Mouse (Mus musculus) bone marrow, adult 2 months (tissue): ENCODE data around the gene Hdac10.

Experiments
- CTCF ChIP-seq: fragments of 200-500 bp; IDR thresholded peaks from 2 replicates; pipeline ENCODE4 v1.5.1; 2011; ENCODE audit warnings: low read length, control low read depth; ENCODE audit not compliant: control insufficient read depth, insufficient read depth
- POLR2A ChIP-seq: fragments of 200-500 bp; IDR thresholded peaks from 2 replicates; pipeline ENCODE4 v1.6.1; 2011; ENCODE audit warnings: low read depth, mild to moderate bottlenecking, control low read depth, low read length, borderline replicate concordance; ENCODE audit not compliant: control insufficient read depth

DNA sequence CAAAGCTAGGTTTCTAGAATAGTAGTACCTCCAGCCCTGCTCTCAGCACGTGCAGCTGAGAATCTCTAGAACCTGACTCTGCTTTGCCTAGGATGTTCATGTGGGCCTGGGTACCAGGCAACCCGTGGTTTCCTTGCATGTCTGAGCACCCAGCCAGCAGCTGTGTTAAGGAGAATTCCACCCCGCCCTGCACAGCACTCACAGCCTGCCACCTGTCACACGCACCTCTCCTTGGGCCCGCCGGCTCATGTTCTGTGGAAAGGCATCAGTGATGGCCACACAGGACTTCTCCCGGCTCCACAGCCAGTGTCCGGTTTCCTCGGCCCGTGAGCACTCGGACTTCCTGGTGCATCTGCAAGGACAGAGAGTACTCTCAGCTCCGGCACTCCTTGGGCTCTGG is 37.0 kb upstream of the Hdac10 start:
- TF ChIP-seq POLR2A = no peak
- no peak for TF ChIP-seq CTCF
